ENCODE assay signal across 30 mouse cellular contexts in genomic region chr15:93645950-93646349, GRCm38 (mm10). TPM values are rescaled to one million over a fixed set of nuclear protein-coding genes. Genes with fewer than 3 reads are reported as not detected.
DNase-seq lines count a peak whose midpoint lies in the region; ATAC-seq lines count a peak whose summit lies in the region.
"Had no signal": no experiment of that assay in that cellular context is flagged by ENCODE, and none has a peak within 500 bp of the region (broad histone marks: within the 10 kb centered on the region; RNA-seq: fewer than 3 reads in every experiment).

No protein-coding gene starts in this region.

- peak; percentile 9 for DNase-seq in heart, adult 11 months
- DNase-seq in heart, postnatal 4 days: no peak
- peak; percentile 56 for DNase-seq in embryonic facial prominence, embryonic 14.5 days (ENCODE audit: low spot score)
- peak; percentile 5 for DNase-seq in limb, embryonic 10.5 days (ENCODE audit: low spot score)
- no peak for DNase-seq in left cerebral cortex, postnatal 14 days (ENCODE audit: low spot score in 2 of 2)
- no peak for DNase-seq in lung, postnatal 4 days
- DNase-seq: adrenal gland, adult 2 months; adrenal gland, postnatal 14 days; B cell, adult 2 months; cerebellum, adult 11 months; cerebellum, adult 8-10 months; cerebellum, postnatal 10 days; cerebellum, postnatal 36 days; embryo, embryonic 11 days; gastrocnemius, adult 2 months; gastrocnemius, postnatal 14 days; heart, adult 18-20 months; heart, postnatal 10 days; heart, postnatal 36 days had no signal

- H3K27me3 ChIP-seq in embryonic facial prominence, embryonic 14.5 days (replicated peaks; ENCODE audit: control insufficient read depth, insufficient read depth, low read length): no peaks in the 10 kb centered on the region
- H3K27me3 ChIP-seq in limb, embryonic 10.5 days (ENCODE audit: low read depth, poor library complexity, severe bottlenecking): no peaks in the 10 kb centered on the region
- H3K27me3 ChIP-seq in limb, embryonic 15.5 days: no peaks in the 10 kb centered on the region
- H3K27me3 ChIP-seq: CH12.LX; forebrain, embryonic 13.5 days; heart, embryonic 12.5 days; heart, embryonic 15.5 days had no signal

- H3K4me3 ChIP-seq in embryonic facial prominence, embryonic 14.5 days (ENCODE audit: low read depth, low read length): no peak overlapping the region
- no peak overlapping the region for H3K4me3 ChIP-seq in limb, embryonic 10.5 days
- no peak overlapping the region for H3K4me3 ChIP-seq in limb, embryonic 15.5 days
- H3K4me3 ChIP-seq: forebrain, embryonic 10.5 days; forebrain, embryonic 13.5 days; gastrocnemius, adult 2 months; heart, embryonic 12.5 days; heart, embryonic 15.5 days had no signal

- H3K36me3 ChIP-seq in embryonic facial prominence, embryonic 14.5 days (ENCODE audit: control insufficient read depth, insufficient read depth, low read length): no peaks in the 10 kb centered on the region
- H3K36me3 ChIP-seq in limb, embryonic 10.5 days: no peaks in the 10 kb centered on the region
- H3K36me3 ChIP-seq in limb, embryonic 15.5 days: no peaks in the 10 kb centered on the region
- H3K36me3 ChIP-seq: forebrain, embryonic 10.5 days; G1E; heart, embryonic 12.5 days; heart, embryonic 15.5 days had no signal

- H3K27ac ChIP-seq in embryonic facial prominence, embryonic 14.5 days (replicated peaks; ENCODE audit: low read depth, low read length): peak overlapping the region; percentile 46; the same call in 1 of the 2 replicates
- no peak overlapping the region for H3K27ac ChIP-seq in limb, embryonic 10.5 days
- 0 out of 2 replicates have a peak overlapping the region, but pooled peaks have one; percentile 0 for H3K27ac ChIP-seq in limb, embryonic 15.5 days
- H3K27ac ChIP-seq: forebrain, embryonic 10.5 days; forebrain, embryonic 13.5 days; gastrocnemius, adult 2 months; heart, embryonic 15.5 days; hindbrain, embryonic 14.5 days; hindbrain, postnatal 0 days had no signal

- H3K9ac ChIP-seq in embryonic facial prominence, embryonic 14.5 days (ENCODE audit: low read depth, low read length): no peak overlapping the region
- H3K9ac ChIP-seq in limb, embryonic 15.5 days: no peak overlapping the region
- H3K9ac ChIP-seq: forebrain, embryonic 13.5 days; heart, embryonic 12.5 days; heart, embryonic 15.5 days; hindbrain, embryonic 14.5 days had no signal

- H3K4me2 ChIP-seq in embryonic facial prominence, embryonic 14.5 days (ENCODE audit: low read depth, low read length): no peak overlapping the region
- H3K4me2 ChIP-seq in limb, embryonic 15.5 days: no peak overlapping the region
- H3K4me2 ChIP-seq: forebrain, embryonic 13.5 days; heart, embryonic 12.5 days; heart, embryonic 15.5 days; hindbrain, embryonic 14.5 days had no signal

- intact Hi-C loops in left cerebral cortex, postnatal 14 days (cut with DNase I): no loop called here

- no peaks in the 10 kb centered on the region for H3K9me3 ChIP-seq in embryonic facial prominence, embryonic 14.5 days (ENCODE audit: control insufficient read depth, low read length)
- no peaks in the 10 kb centered on the region for H3K9me3 ChIP-seq in limb, embryonic 10.5 days (replicated peaks)
- H3K9me3 ChIP-seq in limb, embryonic 15.5 days: no peaks in the 10 kb centered on the region
- H3K9me3 ChIP-seq: forebrain, embryonic 10.5 days; forebrain, embryonic 13.5 days; heart, embryonic 15.5 days had no signal

- H3K4me1 ChIP-seq in embryonic facial prominence, embryonic 14.5 days (ENCODE audit: control insufficient read depth, insufficient read depth, low read length): peaks cover 6% of the 10 kb centered on the region; the same call in 1 of the 2 replicates
- H3K4me1 ChIP-seq in limb, embryonic 10.5 days: peaks cover 9% of the 10 kb centered on the region
- H3K4me1 ChIP-seq in limb, embryonic 15.5 days: peaks cover 10% of the 10 kb centered on the region; the same call in 1 of the 2 replicates

- 63% methylated on average over 8 of the region's 8 CpGs for WGBS in embryonic facial prominence, embryonic 14.5 days
- 90% methylated on average over 8 of the region's 8 CpGs for WGBS in limb, embryonic 10.5 days
- WGBS in limb, embryonic 15.5 days: 57% methylated on average over 8 of the region's 8 CpGs

- no peak for ATAC-seq in embryonic facial prominence, embryonic 14.5 days (ENCODE audit: low read depth)
- ATAC-seq in limb, embryonic 15.5 days (ENCODE audit: insufficient number of reproducible peaks, low FRiP score, low TSS enrichment, low read depth): peak; percentile 30; the same call in 1 of the 2 replicates
- ATAC-seq: forebrain, embryonic 13.5 days; forebrain, embryonic 16.5 days; hindbrain, postnatal 0 days; inflammation-experienced regulatory T-cells, adult 6 months had no signal

RNA-seq across cellular contexts. Expression of gene Prickle1, which starts 50.3 kb away (rescaled TPM):
- total RNA-seq in heart, postnatal 4 days (2021): 10 to 100 TPM; 31.0 to 36.4 TPM
- 35.7 and 43.5 TPM in 2 replicates for polyA plus RNA-seq in embryonic facial prominence, embryonic 14.5 days (2014; fragmentation: Nextera tagmentation; extraction: Ambion mirVana)
- 20.4 and 25.7 TPM in 2 replicates for polyA plus RNA-seq in limb, embryonic 10.5 days (2016; fragmentation: Nextera tagmentation; extraction: Ambion mirVana)
- 39.9 and 42.0 TPM in 2 replicates for polyA plus RNA-seq in limb, embryonic 15.5 days (2015; fragmentation: Nextera tagmentation; extraction: Ambion mirVana)
- 10 to 100 TPM; 81.9 to 86.6 TPM for total RNA-seq in left cerebral cortex, postnatal 14 days (2021)
- polyA plus RNA-seq: G1E had no signal

Comparison
In these comparisons a context has a peak if more than half of its experiments do, and no peak if none do; other contexts are left out.
1. DNase-seq: peak in heart, adult 11 months (single experiment), embryonic facial prominence, embryonic 14.5 days (single experiment) and limb, embryonic 10.5 days (single experiment); none in heart, postnatal 4 days (single experiment), left cerebral cortex, postnatal 14 days (0 of 2) and lung, postnatal 4 days (0 of 2).